Mouse (Mus musculus) subcutaneous adipose tissue, adult 2 months (tissue): ENCODE data around the gene Olfr518. TPM values are rescaled to one million over a fixed set of nuclear protein-coding genes. Genes with fewer than 3 reads are reported as not detected.

Experiments used
- polyA plus RNA-seq: library from polyadenylated mRNA; depleted of rRNA; stranded (reverse); fragments of >200 nt; gene quantifications from 2 replicates; pipeline ENCODE4 v1.2.3, GENCODE M21; 2012; ENCODE audit warnings: low replicate concordance; rRNA removed

The Olfr518 gene
- not detected in 2 replicates for polyA plus RNA-seq

GRCm38 (mm10) chr7:108884906-108885305 is at the start of gene Olfr518:
Gene Olfr518, minus strand, starts transcription at chr7:108885006.

GRCm38 (mm10) chr7:108933794-108934731 is 49.3 kb upstream of the Olfr518 start, which contains the start of gene Eif3f:
Gene Eif3f, plus strand, starts transcription at chr7:108934417.

GRCm38 (mm10) chr7:108929726-108930393 is 45.1 kb upstream of the Olfr518 start, which contains the start of gene Nlrp10:
Gene Nlrp10, minus strand, starts transcription at chr7:108930178.

GRCm38 (mm10) chr7:108894320-108894719 is 9.5 kb upstream of the Olfr518 start, which contains the start of gene Olfr519:
Gene Olfr519, minus strand, starts transcription at chr7:108894420.

DNA sequence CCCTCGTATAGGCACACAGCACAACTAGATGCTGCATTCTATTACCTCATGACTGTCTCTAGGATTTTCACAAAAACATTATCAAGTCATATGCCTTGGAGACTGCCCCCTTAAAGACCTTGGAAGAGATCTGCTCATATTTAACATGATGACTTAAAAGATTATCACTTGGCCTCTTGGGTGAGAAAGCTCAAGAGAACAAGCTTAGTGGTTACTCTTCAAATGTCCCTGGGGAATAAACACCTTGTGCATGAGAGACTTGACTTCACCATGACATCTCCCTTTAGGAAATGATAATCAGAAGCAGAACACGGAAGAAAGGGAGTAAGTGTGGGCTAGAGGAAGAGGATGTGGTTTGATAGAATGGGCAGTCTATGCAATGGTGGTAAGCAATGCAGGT is 12.5 kb downstream of the Olfr518 start, which contains the start of gene Olfr517:
Gene Olfr517, minus strand, starts transcription at position 101 of the 400 bp plus-strand sequence.

GRCm38 (mm10) chr7:108850429-108850828 is 34.4 kb downstream of the Olfr518 start, which contains the start of gene Olfr516:
Gene Olfr516, minus strand, starts transcription at chr7:108850529.

Other genes starting within 250 kb of the Olfr518 start
- not detected in 2 replicates for gene Olfr509, start 233.1 kb downstream of the Olfr518 start, polyA plus RNA-seq
- gene Olfr510, start 218.6 kb downstream of the Olfr518 start, polyA plus RNA-seq = not detected in 2 replicates
- gene Olfr512, start 171.7 kb downstream of the Olfr518 start, polyA plus RNA-seq = not detected in 2 replicates
- not detected in 2 replicates for gene Olfr513, start 134.0 kb downstream of the Olfr518 start, polyA plus RNA-seq
- not detected in 2 replicates for gene Olfr514, start 59.0 kb downstream of the Olfr518 start, polyA plus RNA-seq
- gene Olfr516, start 34.5 kb downstream of the Olfr518 start, polyA plus RNA-seq = not detected in 2 replicates
- gene Olfr517, start 12.6 kb downstream of the Olfr518 start, polyA plus RNA-seq = not detected in 2 replicates
- gene Olfr519, start 9.4 kb upstream of the Olfr518 start, polyA plus RNA-seq = not detected in 2 replicates
- 0.37 and 0.43 TPM in 2 replicates for gene Nlrp10, start 45.2 kb upstream of the Olfr518 start, polyA plus RNA-seq
- 89.9 and 146 TPM in 2 replicates for gene Eif3f, start 49.4 kb upstream of the Olfr518 start, polyA plus RNA-seq
- 0.29 and 4.1 TPM in 2 replicates for gene Tub, start 65.3 kb upstream of the Olfr518 start, polyA plus RNA-seq
- 0.82 and 3.7 TPM in 2 replicates for gene Ric3, start 198.3 kb upstream of the Olfr518 start, polyA plus RNA-seq